Mouse (Mus musculus): ENCODE measurements around the gene Bbx. TPM values are rescaled to one million over a fixed set of nuclear protein-coding genes. Genes with fewer than 3 reads are reported as not detected.

Bbx gene
- polyA plus RNA-seq, 1 experiment, result 4.6 TPM

DNA sequence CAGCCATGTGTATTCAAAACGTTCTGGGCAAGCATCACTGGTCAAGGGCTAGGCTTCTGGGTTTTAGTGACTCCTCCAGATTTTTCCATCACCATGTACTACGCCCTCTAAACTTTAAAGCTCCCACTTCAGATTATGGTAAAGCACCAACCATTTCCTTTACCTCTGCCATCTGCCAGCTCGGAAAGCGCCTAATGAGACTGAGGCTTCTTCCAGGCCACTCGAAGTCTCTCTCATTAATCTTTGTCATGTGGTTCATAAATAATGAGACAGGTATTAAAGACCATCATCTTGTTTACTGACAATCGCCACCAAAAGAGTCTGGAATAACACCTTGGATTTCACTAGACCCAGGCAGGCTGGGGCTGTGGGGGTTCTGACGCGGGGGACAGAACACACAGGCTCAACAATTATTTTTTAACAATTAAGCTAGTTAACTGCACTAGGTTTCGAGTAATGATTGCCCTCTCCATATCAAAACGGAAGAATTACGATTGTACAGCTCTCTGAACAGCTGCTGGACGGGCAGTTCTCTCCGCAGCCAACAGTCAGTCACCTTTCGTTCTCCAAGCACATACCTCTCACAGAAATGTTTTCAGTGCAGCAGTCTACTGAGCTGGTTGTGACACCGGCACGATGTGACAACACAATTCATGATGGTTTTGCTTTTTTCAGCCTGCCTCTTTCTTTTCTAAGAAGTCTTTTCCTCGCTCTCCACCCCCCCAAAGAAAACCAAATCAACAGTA is 68.6 kb downstream of the Bbx start:
- TF ChIP-seq MYOG (IDR thresholded peaks at IDR 0.05; ENCODE audit: control insufficient read depth in 1 of 3, insufficient read depth in 1 of 3, insufficient read length in 2 of 3, low read depth in 2 of 3) (no peak), TCF3 (IDR thresholded peaks at IDR 0.05; ENCODE audit: insufficient read length, low read depth) (no peak), REST (IDR thresholded peaks at IDR 0.05; ENCODE audit: insufficient read depth, insufficient read length) (no peak), SRF (IDR thresholded peaks at IDR 0.05; ENCODE audit: control insufficient read depth, insufficient read length, low read depth) (no peak), USF1 (IDR thresholded peaks at IDR 0.05; ENCODE audit: low read depth) (no peak), TCF12 (IDR thresholded peaks at IDR 0.05; ENCODE audit: insufficient read depth, poor library complexity, severe bottlenecking) (no peak), POLR2AphosphoS2 (IDR thresholded peaks at IDR 0.05; ENCODE audit: insufficient read length, low read depth) (no peak), CEBPB (IDR thresholded peaks at IDR 0.05; ENCODE audit: insufficient read depth, poor library complexity, severe bottlenecking) (no peak), MYOD1 (IDR thresholded peaks at IDR 0.05; ENCODE audit: control insufficient read depth in 1 of 3, insufficient read length in 2 of 3, low read depth in 2 of 3) (no peak), POLR2A (IDR thresholded peaks at IDR 0.05; ENCODE audit: insufficient read length, low read depth) (no peak), MAX (IDR thresholded peaks at IDR 0.05; ENCODE audit: low read depth) (no peak), E2F4 (IDR thresholded peaks at IDR 0.05; ENCODE audit: insufficient read depth) (no peak)
- Histone ChIP-seq H3K4me3 (peak overlapping the region; percentile 14), H3K4me2 (ENCODE audit: low read depth) (peak overlapping the region; percentile 67), H3ac (ENCODE audit: control insufficient read depth, insufficient read length) (no peak overlapping the region), H3K79me2 (ENCODE audit: control insufficient read depth, insufficient read depth) (peaks cover 6% of the 10 kb centered on the region), H3K36me3 (ENCODE audit: control insufficient read depth, insufficient read depth) (no peaks in the 10 kb centered on the region), H3K27me3 (ENCODE audit: control insufficient read depth, insufficient read depth, insufficient read length) (no peaks in the 10 kb centered on the region)

DNA sequence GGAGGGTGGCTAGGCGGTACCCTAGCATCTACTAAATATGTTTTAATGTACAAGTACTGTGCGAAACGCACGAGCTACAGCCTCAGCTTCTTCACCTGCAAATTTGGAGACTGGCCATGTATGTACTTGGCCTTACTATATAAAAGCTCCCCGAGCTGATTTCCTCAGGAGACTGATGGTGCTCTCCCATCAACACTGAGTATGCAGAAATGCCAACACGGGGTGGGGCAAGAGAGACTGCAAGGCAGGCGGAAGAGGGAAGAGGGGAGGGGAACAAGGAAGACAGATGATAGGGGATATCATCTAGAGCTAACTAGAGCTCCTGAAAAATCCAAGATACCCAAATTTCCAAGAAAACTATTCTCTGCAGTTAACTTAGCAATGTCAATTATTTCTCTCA is 71.6 kb downstream of the Bbx start:
- Histone ChIP-seq H3K27me3 (ENCODE audit: control insufficient read depth, insufficient read depth, insufficient read length) (no peaks in the 10 kb centered on the region), H3K79me2 (ENCODE audit: control insufficient read depth, insufficient read depth) (peaks cover 6% of the 10 kb centered on the region), H3K36me3 (ENCODE audit: control insufficient read depth, insufficient read depth) (no peaks in the 10 kb centered on the region), H3K4me2 (ENCODE audit: low read depth) (no peak overlapping the region), H3K4me3 (no peak overlapping the region), H3ac (ENCODE audit: control insufficient read depth, insufficient read length) (no peak overlapping the region)
- no peak for TF ChIP-seq USF1 (IDR thresholded peaks at IDR 0.05; ENCODE audit: low read depth)
- no peak for TF ChIP-seq MYOD1 (IDR thresholded peaks at IDR 0.05; ENCODE audit: control insufficient read depth in 1 of 3, insufficient read length in 2 of 3, low read depth in 2 of 3)
- TF ChIP-seq MYOG (IDR thresholded peaks at IDR 0.05; ENCODE audit: control insufficient read depth in 1 of 3, insufficient read depth in 1 of 3, insufficient read length in 2 of 3, low read depth in 2 of 3), result no peak
- TF ChIP-seq TCF12 (IDR thresholded peaks at IDR 0.05; ENCODE audit: insufficient read depth, poor library complexity, severe bottlenecking), result no peak
- no peak for TF ChIP-seq TCF3 (IDR thresholded peaks at IDR 0.05; ENCODE audit: insufficient read length, low read depth)
- TF ChIP-seq MAX (IDR thresholded peaks at IDR 0.05; ENCODE audit: low read depth), result no peak
- TF ChIP-seq POLR2A (IDR thresholded peaks at IDR 0.05; ENCODE audit: insufficient read length, low read depth), result no peak
- TF ChIP-seq SRF (IDR thresholded peaks at IDR 0.05; ENCODE audit: control insufficient read depth, insufficient read length, low read depth), result no peak
- no peak for TF ChIP-seq CEBPB (IDR thresholded peaks at IDR 0.05; ENCODE audit: insufficient read depth, poor library complexity, severe bottlenecking)
- no peak for TF ChIP-seq POLR2AphosphoS2 (IDR thresholded peaks at IDR 0.05; ENCODE audit: insufficient read length, low read depth)
- TF ChIP-seq E2F4 (IDR thresholded peaks at IDR 0.05; ENCODE audit: insufficient read depth), result no peak
- no peak for TF ChIP-seq REST (IDR thresholded peaks at IDR 0.05; ENCODE audit: insufficient read depth, insufficient read length)

GRCm38 (mm10) chr16:50329684-50330083 is 102.5 kb downstream of the Bbx start:
- Histone ChIP-seq H3K27me3 (ENCODE audit: control insufficient read depth, insufficient read depth, insufficient read length) (no peaks in the 10 kb centered on the region), H3K36me3 (ENCODE audit: control insufficient read depth, insufficient read depth) (no peaks in the 10 kb centered on the region), H3ac (ENCODE audit: control insufficient read depth, insufficient read length) (no peak overlapping the region), H3K4me3 (no peak overlapping the region), H3K4me2 (ENCODE audit: low read depth) (no peak overlapping the region), H3K79me2 (ENCODE audit: control insufficient read depth, insufficient read depth) (no peaks in the 10 kb centered on the region)
- no peak for TF ChIP-seq CEBPB (IDR thresholded peaks at IDR 0.05; ENCODE audit: insufficient read depth, poor library complexity, severe bottlenecking)
- no peak for TF ChIP-seq TCF3 (IDR thresholded peaks at IDR 0.05; ENCODE audit: insufficient read length, low read depth)
- TF ChIP-seq MYOG (IDR thresholded peaks at IDR 0.05; ENCODE audit: control insufficient read depth in 1 of 3, insufficient read depth in 1 of 3, insufficient read length in 2 of 3, low read depth in 2 of 3), result no peak
- TF ChIP-seq MYOD1 (IDR thresholded peaks at IDR 0.05; ENCODE audit: control insufficient read depth in 1 of 3, insufficient read length in 2 of 3, low read depth in 2 of 3), result no peak
- TF ChIP-seq POLR2A (IDR thresholded peaks at IDR 0.05; ENCODE audit: insufficient read length, low read depth), result no peak
- no peak for TF ChIP-seq POLR2AphosphoS2 (IDR thresholded peaks at IDR 0.05; ENCODE audit: insufficient read length, low read depth)

- H3K4me2 ChIP-seq (ENCODE audit: low read depth), result no peak overlapping the region
- no peaks in the 10 kb centered on the region for H3K79me2 ChIP-seq (ENCODE audit: control insufficient read depth, insufficient read depth)
- H3ac ChIP-seq (ENCODE audit: control insufficient read depth, insufficient read length), result no peak overlapping the region
- H3K4me3 ChIP-seq, result no peak overlapping the region
- H3K36me3 ChIP-seq (ENCODE audit: control insufficient read depth, insufficient read depth), result no peaks in the 10 kb centered on the region
- TF ChIP-seq POLR2A (IDR thresholded peaks at IDR 0.05; ENCODE audit: insufficient read length, low read depth) (no peak), USF1 (IDR thresholded peaks at IDR 0.05; ENCODE audit: low read depth) (no peak), TCF12 (IDR thresholded peaks at IDR 0.05; ENCODE audit: insufficient read depth, poor library complexity, severe bottlenecking) (no peak), POLR2AphosphoS2 (IDR thresholded peaks at IDR 0.05; ENCODE audit: insufficient read length, low read depth) (no peak)
- H3K27me3 ChIP-seq (ENCODE audit: control insufficient read depth, insufficient read depth, insufficient read length), result no peaks in the 10 kb centered on the region
Measured at GRCm38 (mm10) chr16:50324746-50325145, 107.4 kb downstream of the Bbx start.

GRCm38 (mm10) chr16:50324292-50324691 is 107.9 kb downstream of the Bbx start:
- no peaks in the 10 kb centered on the region for H3K36me3 ChIP-seq (ENCODE audit: control insufficient read depth, insufficient read depth)
- H3K27me3 ChIP-seq (ENCODE audit: control insufficient read depth, insufficient read depth, insufficient read length), result no peaks in the 10 kb centered on the region
- TF ChIP-seq REST (IDR thresholded peaks at IDR 0.05; ENCODE audit: insufficient read depth, insufficient read length) (no peak), CEBPB (IDR thresholded peaks at IDR 0.05; ENCODE audit: insufficient read depth, poor library complexity, severe bottlenecking) (no peak), MAX (IDR thresholded peaks at IDR 0.05; ENCODE audit: low read depth) (no peak), TCF3 (IDR thresholded peaks at IDR 0.05; ENCODE audit: insufficient read length, low read depth) (no peak), TCF12 (IDR thresholded peaks at IDR 0.05; ENCODE audit: insufficient read depth, poor library complexity, severe bottlenecking) (no peak)
- H3K79me2 ChIP-seq (ENCODE audit: control insufficient read depth, insufficient read depth), result no peaks in the 10 kb centered on the region
- H3ac ChIP-seq (ENCODE audit: control insufficient read depth, insufficient read length), result no peak overlapping the region
- H3K4me2 ChIP-seq (ENCODE audit: low read depth), result no peak overlapping the region
- no peak overlapping the region for H3K4me3 ChIP-seq
